Mouse (Mus musculus) MEL (cell line): ENCODE data around the gene Ddx28. TPM values are rescaled to one million over a fixed set of nuclear protein-coding genes. Genes with fewer than 3 reads are reported as not detected.
"Not testable (repeated sequence)": the region's sequence is repeated elsewhere in the genome, so short reads cannot be mapped to it uniquely, and the experiment has no call there.

Source experiments
- DNase-seq: peaks from one replicate; pipeline ENCODE4 v3.0.0; 2011; ENCODE audit warnings: low read depth, low spot score
- H3K27ac ChIP-seq: 2 replicates; pipeline ENCODE4 v1.5.1; 2012; ENCODE audit warnings: low read depth, mild to moderate bottlenecking, control low read depth, low read length, moderate library complexity; ENCODE audit not compliant: control insufficient read depth
- H3K27me3 ChIP-seq, 2 experiments: fragments of 150-350 bp in 1 of 2; sonication (generic) in 1 of 2; 2 replicates each; pipeline ENCODE4 v1.6.1; 2012; ENCODE audit warnings: low read length in 2 of 2, mild to moderate bottlenecking in 2 of 2, improper control_type of control experiment in 1 of 2, moderate library complexity in 1 of 2; ENCODE audit not compliant: insufficient read depth in 2 of 2, control insufficient read depth in 1 of 2
- H3K36me3 ChIP-seq, 2 experiments: 2 replicates each; pipeline ENCODE4 v1.6.1; 2012 to 2014; ENCODE audit warnings: low read length in 2 of 2, improper control_type of control experiment in 1 of 2, inconsistent platforms in 1 of 2, mild to moderate bottlenecking in 1 of 2; ENCODE audit not compliant: insufficient read depth in 2 of 2, control insufficient read depth in 1 of 2
- H3K4me1 ChIP-seq, 2 experiments: fragments of 150-350 bp in 1 of 2; sonication (generic) in 1 of 2; 2 replicates each; pipeline ENCODE4 v1.6.1; 2012; ENCODE audit warnings: low read length in 2 of 2, improper control_type of control experiment in 1 of 2, mild to moderate bottlenecking in 1 of 2; ENCODE audit not compliant: insufficient read depth in 2 of 2, control insufficient read depth in 1 of 2
- H3K4me3 ChIP-seq, 2 experiments: fragments of 150-350 bp in 1 of 2; sonication (generic) in 1 of 2; 2 replicates each; pipeline ENCODE4 v1.5.1; 2012; ENCODE audit warnings: low read depth in 2 of 2, low read length in 2 of 2, mild to moderate bottlenecking in 2 of 2, moderate library complexity in 2 of 2, control low read depth in 1 of 2, improper control_type of control experiment in 1 of 2; ENCODE audit not compliant: control insufficient read depth in 1 of 2, insufficient read depth in 1 of 2
- H3K79me2 ChIP-seq: 2 replicates; pipeline ENCODE4 v1.6.1; 2012; ENCODE audit warnings: mild to moderate bottlenecking, low read length, moderate library complexity; ENCODE audit not compliant: control insufficient read depth, poor library complexity, insufficient read depth
- H3K9ac ChIP-seq: 2 replicates; pipeline ENCODE4 v1.6.1; 2012; ENCODE audit warnings: low read depth, mild to moderate bottlenecking, control low read depth, low read length, moderate library complexity; ENCODE audit not compliant: control insufficient read depth, poor library complexity, severe bottlenecking
- H3K9me3 ChIP-seq: fragments of 150-350 bp; sonication (generic); replicated peaks from 2 replicates; pipeline ENCODE4 v1.6.1; 2012; ENCODE audit warnings: mild to moderate bottlenecking, low read length, improper control_type of control experiment, moderate library complexity; ENCODE audit not compliant: insufficient read depth
- BHLHE40 ChIP-seq: IDR thresholded peaks from 2 replicates; pipeline ENCODE4 v1.6.1; 2012; ENCODE audit warnings: low read depth, mild to moderate bottlenecking, inconsistent platforms, low read length, improper control_type of control experiment, borderline replicate concordance
- CHD1 ChIP-seq: IDR thresholded peaks from 2 replicates; pipeline ENCODE4 v1.6.1; 2012; ENCODE audit warnings: low read depth, mild to moderate bottlenecking, inconsistent platforms, low read length, improper control_type of control experiment
- CHD2 ChIP-seq: IDR thresholded peaks from 2 replicates; pipeline ENCODE4 v1.6.1; 2011; ENCODE audit warnings: low read length, improper control_type of control experiment
- CTCF ChIP-seq, 3 experiments: IDR thresholded peaks in 2 of 3; conservative IDR thresholded peaks in 1 of 3; 2 replicates each; pipeline ENCODE4 v1.5.1; 2011 to 2012; ENCODE audit warnings: low read length in 3 of 3, low read depth in 2 of 3, mild to moderate bottlenecking in 2 of 3, improper control_type of control experiment in 1 of 3, inconsistent platforms in 1 of 3, mixed read lengths in 1 of 3, moderate library complexity in 1 of 3; ENCODE audit not compliant: control insufficient read depth in 1 of 3, insufficient read depth in 1 of 3, poor library complexity in 1 of 3, severe bottlenecking in 1 of 3
- ETS1 ChIP-seq: IDR thresholded peaks from 2 replicates; pipeline ENCODE4 v1.6.1; 2012; ENCODE audit warnings: low read depth, mild to moderate bottlenecking, inconsistent platforms, low read length, improper control_type of control experiment, moderate library complexity
- GATA1 ChIP-seq: IDR thresholded peaks from 2 replicates; pipeline ENCODE4 v1.6.1; 2011; ENCODE audit warnings: low read depth, low read length, improper control_type of control experiment
- HCFC1 ChIP-seq: IDR thresholded peaks from 2 replicates; pipeline ENCODE4 v1.6.1; 2012; ENCODE audit warnings: low read depth, mild to moderate bottlenecking, inconsistent platforms, low read length, improper control_type of control experiment, moderate library complexity
- JUND ChIP-seq: IDR thresholded peaks from 2 replicates; pipeline ENCODE4 v1.6.1; 2011; ENCODE audit warnings: low read depth, mild to moderate bottlenecking, improper control_type of control experiment, low read length
- MXI1 ChIP-seq: IDR thresholded peaks from 2 replicates; pipeline ENCODE4 v1.6.1; 2011; ENCODE audit warnings: mild to moderate bottlenecking, low read depth, low read length, improper control_type of control experiment
- MYC ChIP-seq: IDR thresholded peaks from 2 replicates; pipeline ENCODE4 v1.6.1; 2011; ENCODE audit warnings: low read depth, mild to moderate bottlenecking, low read length, improper control_type of control experiment, moderate library complexity
- NELFE ChIP-seq: IDR thresholded peaks from 2 replicates; pipeline ENCODE4 v1.6.1; 2011; ENCODE audit warnings: low read depth, low read length, improper control_type of control experiment
- NRF1 ChIP-seq: IDR thresholded peaks from 2 replicates; pipeline ENCODE4 v1.6.1; 2014; ENCODE audit warnings: low read depth, mild to moderate bottlenecking, inconsistent platforms, low read length, improper control_type of control experiment, moderate library complexity; ENCODE audit not compliant: poor library complexity, insufficient read depth, severe bottlenecking
- POLR2A ChIP-seq, 2 experiments: IDR thresholded peaks; 2 replicates each; pipeline ENCODE4 v1.6.1; 2011 to 2012; ENCODE audit warnings: low read length in 2 of 2, mild to moderate bottlenecking in 2 of 2, control low read depth in 1 of 2, improper control_type of control experiment in 1 of 2, low read depth in 1 of 2, moderate library complexity in 1 of 2; ENCODE audit not compliant: control insufficient read depth in 1 of 2, insufficient read depth in 1 of 2, poor library complexity in 1 of 2
- POLR2AphosphoS5 ChIP-seq: IDR thresholded peaks from 2 replicates; pipeline ENCODE4 v1.6.1; 2012; ENCODE audit warnings: low read depth, borderline replicate concordance, mild to moderate bottlenecking, inconsistent platforms, low read length, moderate library complexity, mixed read lengths
- RAD21 ChIP-seq: IDR thresholded peaks from 2 replicates; pipeline ENCODE4 v1.6.1; 2011; ENCODE audit warnings: mild to moderate bottlenecking, low read depth, low read length, improper control_type of control experiment
- SIN3A ChIP-seq: IDR thresholded peaks from 2 replicates; pipeline ENCODE4 v1.6.1; 2012; ENCODE audit warnings: low read length, improper control_type of control experiment, inconsistent platforms
- SMC3 ChIP-seq: IDR thresholded peaks from 2 replicates; pipeline ENCODE4 v1.6.1; 2011; ENCODE audit warnings: low read depth, low read length, improper control_type of control experiment
- TCF12 ChIP-seq: IDR thresholded peaks from 2 replicates; pipeline ENCODE4 v1.6.1; 2014; ENCODE audit warnings: low read depth, mild to moderate bottlenecking, inconsistent platforms, low read length, improper control_type of control experiment, moderate library complexity
- UBTF ChIP-seq: IDR thresholded peaks from 2 replicates; pipeline ENCODE4 v1.6.1; 2012; ENCODE audit warnings: low read depth, mild to moderate bottlenecking, inconsistent platforms, low read length, improper control_type of control experiment, moderate library complexity, borderline replicate concordance; ENCODE audit not compliant: insufficient read depth
- USF1 ChIP-seq: IDR thresholded peaks from 2 replicates; pipeline ENCODE4 v1.6.1; 2014; ENCODE audit warnings: low read depth, mild to moderate bottlenecking, inconsistent platforms, low read length, improper control_type of control experiment, moderate library complexity
- ZMIZ1 ChIP-seq: IDR thresholded peaks from 2 replicates; pipeline ENCODE4 v1.6.1; 2012; ENCODE audit warnings: low read depth, mild to moderate bottlenecking, inconsistent platforms, low read length, improper control_type of control experiment, moderate library complexity
- polyA plus RNA-seq, 2 experiments: library from polyadenylated mRNA; stranded (reverse) in 1 of 2; unstranded in 1 of 2; fragments of >175 nt in 1 of 2; fragments of >200 nt in 1 of 2; gene quantifications; 2 replicates each; pipeline versions ENCODE4 v1.2.1 to v1.2.4; 2012; ENCODE audit warnings: low replicate concordance in 2 of 2, low read depth in 1 of 2; ENCODE audit not compliant: insufficient read length in 2 of 2, insufficient read depth in 1 of 2, missing spikeins in 1 of 2
- total RNA-seq: library from RNA; depleted of rRNA; stranded (reverse); fragments of 300-350 nt; gene quantifications from 2 replicates; pipeline ENCODE4 v1.2.3, GENCODE M21; 2012

Gene Ddx28
- total and polyA plus RNA-seq, 3 experiments = 21.8 to 29.9 TPM; not detected in 1

DNA sequence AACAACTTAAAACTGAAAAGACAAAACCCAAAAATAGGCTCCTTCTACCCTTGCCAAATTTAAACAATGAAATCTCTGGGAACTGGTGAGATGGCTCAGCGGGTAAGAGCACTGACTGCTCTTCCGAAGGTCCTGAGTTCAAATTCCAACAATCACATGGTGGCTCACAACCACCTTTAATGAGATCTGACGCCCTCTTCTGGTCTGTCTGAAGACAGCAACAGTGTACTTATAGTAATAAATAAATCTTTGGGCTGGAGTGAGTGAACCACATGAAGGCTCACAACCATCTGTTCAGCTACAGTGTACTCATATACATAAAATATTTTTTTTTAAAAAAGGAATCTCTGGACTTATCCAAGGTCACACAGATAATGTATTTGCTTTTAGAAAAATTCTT is 3.8 kb downstream of the Ddx28 start:
- H3K9me3 ChIP-seq, H3K9ac ChIP-seq, H3K27me3 ChIP-seq, H3K27ac ChIP-seq, H3K4me3 ChIP-seq: not testable (repeated sequence)
- H3K4me1 ChIP-seq = peaks cover 0 to 17% of the 10 kb centered on the region in 2 experiments
- DNase-seq = peak; percentile 41
- H3K36me3 ChIP-seq = peaks cover 0 to 14% of the 10 kb centered on the region in 2 experiments; a peak in 2 of 4 replicates
- H3K79me2 ChIP-seq = peaks cover 16% of the 10 kb centered on the region
- TF ChIP-seq CTCF (IDR thresholded peaks at IDR 0.05 in 2 of 3, conservative IDR thresholded peaks at IDR 0.05 in 1 of 3; ENCODE audit: control insufficient read depth in 1 of 3, insufficient read depth in 1 of 3, low read depth in 2 of 3, low read length in 3 of 3, poor library complexity in 1 of 3, severe bottlenecking in 1 of 3) = peak in 2 of 3 experiments; percentile 5 to 39; a peak in 2 of 6 replicates
- 0 out of 2 replicates have a peak, but pooled peaks have one; percentile 32 for TF ChIP-seq MYC
- peak; percentile 34 for TF ChIP-seq SMC3
- TF ChIP-seq RAD21 = peak; percentile 6

DNA sequence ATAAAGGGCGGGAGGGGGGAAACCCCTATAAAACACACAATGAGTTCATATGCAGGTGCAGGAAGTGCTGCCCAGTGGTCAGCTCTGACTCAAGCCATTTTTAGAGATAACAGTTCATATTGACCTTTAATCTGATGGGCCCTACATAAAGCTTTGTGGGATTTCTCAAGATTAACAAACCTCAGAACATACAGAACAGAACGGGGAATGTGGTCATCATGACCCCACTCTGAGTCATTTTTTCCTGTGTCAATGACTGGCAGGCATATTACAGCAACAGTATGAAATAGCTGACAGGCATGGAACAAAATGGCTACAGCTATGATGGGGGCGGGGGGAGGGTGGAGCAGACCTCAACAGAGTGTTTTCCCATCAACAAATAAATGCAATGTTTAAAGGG is 4.5 kb downstream of the Ddx28 start:
- H3K9me3 ChIP-seq = no peaks in the 10 kb centered on the region
- no peak overlapping the region for H3K9ac ChIP-seq
- peaks cover 16% of the 10 kb centered on the region for H3K79me2 ChIP-seq
- DNase-seq = peak; percentile 16
- H3K36me3 ChIP-seq = peaks cover 0 to 11% of the 10 kb centered on the region in 2 experiments; a peak in 2 of 4 replicates
- H3K27ac ChIP-seq = no peak overlapping the region
- H3K4me1 ChIP-seq = peaks cover 0 to 17% of the 10 kb centered on the region in 2 experiments; a peak in 3 of 4 replicates
- H3K4me3 ChIP-seq = no peak overlapping the region
- TF ChIP-seq NRF1 (no peak), JUND (no peak), POLR2AphosphoS5 (no peak), NELFE (no peak), ETS1 (no peak), CHD1 (no peak), BHLHE40 (no peak), MYC (no peak), USF1 (no peak), RAD21 (no peak), UBTF (no peak), CHD2 (no peak), ZMIZ1 (no peak), POLR2A (IDR thresholded peaks at IDR 0.05; ENCODE audit: control insufficient read depth in 1 of 2, insufficient read depth in 1 of 2, low read depth in 1 of 2, low read length in 2 of 2, poor library complexity in 1 of 2) (no peak), HCFC1 (no peak), MXI1 (no peak), SIN3A (no peak), CTCF (IDR thresholded peaks at IDR 0.05 in 2 of 3, conservative IDR thresholded peaks at IDR 0.05 in 1 of 3; ENCODE audit: control insufficient read depth in 1 of 3, insufficient read depth in 1 of 3, low read depth in 2 of 3, low read length in 3 of 3, poor library complexity in 1 of 3, severe bottlenecking in 1 of 3) (no peak), TCF12 (no peak), GATA1 (no peak)
- no peaks in the 10 kb centered on the region for H3K27me3 ChIP-seq
